Mouse (Mus musculus) embryonic facial prominence, embryonic 11.5 days (tissue): ENCODE measurements around the gene Slc16a10. TPM values are rescaled to one million over a fixed set of nuclear protein-coding genes. Genes with fewer than 3 reads are reported as not detected.

Experiments used
- ATAC-seq: fragments of 200-750 bp; cut with Nextera tagmentation; replicated peaks from 2 replicates; pipeline ENCODE4 v1.8.0; 2017; ENCODE audit warnings: low read depth; ENCODE audit not compliant: insufficient number of reproducible peaks, low FRiP score, low TSS enrichment
- DNase-seq: peaks from one replicate; pipeline ENCODE4 v3.0.0-alpha.2; 2015; ENCODE audit warnings: low spot score
- H3K27ac ChIP-seq: fragments of 300-500 bp; sonication (generic); replicated peaks from 2 replicates; pipeline ENCODE4 v1.5.1; 2014; ENCODE audit warnings: mild to moderate bottlenecking, low read depth, low read length, control low read depth
- H3K27me3 ChIP-seq: fragments of 300-500 bp; sonication (generic); 2 replicates; pipeline ENCODE4 v1.6.1; 2014; ENCODE audit warnings: mild to moderate bottlenecking, low read length, moderate library complexity, mixed read lengths; ENCODE audit not compliant: control insufficient read depth, insufficient read depth
- H3K36me3 ChIP-seq: fragments of 300-500 bp; sonication (generic); replicated peaks from 2 replicates; pipeline ENCODE4 v1.6.1; 2014; ENCODE audit warnings: low read depth, mild to moderate bottlenecking, low read length, moderate library complexity, mixed read lengths; ENCODE audit not compliant: control insufficient read depth, insufficient read depth
- H3K4me1 ChIP-seq: fragments of 300-500 bp; sonication (generic); 2 replicates; pipeline ENCODE4 v1.6.1; 2014; ENCODE audit warnings: low read length, mixed read lengths; ENCODE audit not compliant: control insufficient read depth, insufficient read depth
- H3K4me2 ChIP-seq: fragments of 300-500 bp; sonication (generic); 2 replicates; pipeline ENCODE4 v1.6.1; 2014; ENCODE audit warnings: low read depth, mild to moderate bottlenecking, control low read depth, low read length, moderate library complexity
- H3K4me3 ChIP-seq: fragments of 300-500 bp; sonication (generic); 2 replicates; pipeline ENCODE4 v1.5.1; 2014; ENCODE audit warnings: low read depth, low read length, control low read depth
- H3K9ac ChIP-seq: fragments of 300-500 bp; sonication (generic); replicated peaks from 2 replicates; pipeline ENCODE4 v1.6.1; 2014; ENCODE audit warnings: mild to moderate bottlenecking, control low read depth, low read length
- H3K9me3 ChIP-seq: fragments of 300-500 bp; sonication (generic); replicated peaks from 2 replicates; pipeline ENCODE4 v1.6.1; 2016; ENCODE audit warnings: mild to moderate bottlenecking, low read length, inconsistent platforms, mixed read lengths; ENCODE audit not compliant: control insufficient read depth
- WGBS: fragments of 180-500 bp; shearing (Covaris S2); extraction: QIAGEN DNeasy Blood & Tissue Kit; methylation state at CpG from one replicate; pipeline ENCODE4 v1.1.7; 2014; 5-methylcytosine and 5-hydroxymethylcytosine counted together
- polyA plus RNA-seq: library from polyadenylated mRNA; unstranded; fragments of >200 nt; fragmentation: Nextera tagmentation; extraction: Ambion mirVana; gene quantifications from 2 replicates; pipeline ENCODE4 v1.2.1, GENCODE M21; 2014

Slc16a10 gene
- polyA plus RNA-seq, 1 experiment from 2014 or later: 5.4 TPM

- no peak for ATAC-seq
- Histone ChIP-seq H3K36me3 (no peaks in the 10 kb centered on the region), H3K27ac (no peak overlapping the region), H3K4me1 (no peaks in the 10 kb centered on the region), H3K4me3 (no peak overlapping the region), H3K9ac (no peak overlapping the region), H3K9me3 (no peaks in the 10 kb centered on the region), H3K27me3 (no peaks in the 10 kb centered on the region), H3K4me2 (no peak overlapping the region)
- no peak for DNase-seq
- 11% methylated on average over 4 of the region's 4 CpGs for WGBS
Observed at GRCm38 (mm10) chr10:40041339-40041738, 100.7 kb downstream of the Slc16a10 start.

DNA sequence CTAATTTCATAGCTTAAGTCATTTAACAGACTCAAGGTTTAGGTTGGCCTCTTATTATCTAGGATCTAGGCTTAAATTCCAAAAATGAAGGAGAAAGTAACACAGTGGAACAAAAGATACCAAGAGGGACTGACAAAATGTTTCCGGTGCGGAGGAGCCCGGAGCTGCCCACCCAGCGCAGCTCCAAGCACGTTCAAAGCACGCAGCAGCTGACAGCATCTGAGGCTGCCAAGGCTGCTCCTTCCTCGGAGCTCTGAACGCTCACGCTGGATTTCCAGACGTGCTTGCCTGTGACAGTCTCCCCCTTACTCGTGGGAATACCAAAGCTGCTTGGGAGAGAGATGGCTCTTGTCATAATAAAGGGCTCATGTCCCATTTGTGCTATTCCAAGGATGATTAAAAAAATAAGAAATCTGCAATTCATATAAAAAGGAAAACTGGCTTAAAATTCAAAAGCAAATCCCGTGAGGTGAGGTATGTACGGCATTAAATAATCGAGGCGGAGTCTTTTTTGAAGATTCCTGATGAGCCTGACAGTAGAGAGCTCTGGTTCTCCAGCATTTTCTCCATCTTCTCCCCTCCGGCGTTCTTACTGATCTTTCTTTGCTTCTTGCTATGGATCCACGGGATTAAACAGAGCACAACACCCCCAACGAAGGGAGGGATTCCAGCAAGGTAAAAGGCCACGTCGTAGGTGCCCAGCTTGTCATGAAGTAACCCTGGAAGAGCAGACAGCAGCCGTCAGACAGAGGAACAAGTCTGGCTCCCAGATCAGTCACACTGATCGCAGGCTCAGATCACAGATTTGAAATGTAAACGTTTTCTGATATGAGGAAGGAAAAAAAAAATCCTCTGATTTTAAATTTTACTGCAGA is 105.1 kb downstream of the Slc16a10 start:
- DNase-seq (no peak), ATAC-seq (no peak)
- H3K4me3 ChIP-seq: no peak overlapping the region
- H3K27ac ChIP-seq: no peak overlapping the region
- H3K9me3 ChIP-seq: no peaks in the 10 kb centered on the region
- 72% methylated on average over 24 of the region's 24 CpGs for WGBS
- no peaks in the 10 kb centered on the region for H3K4me1 ChIP-seq
- no peaks in the 10 kb centered on the region for H3K27me3 ChIP-seq
- no peaks in the 10 kb centered on the region for H3K36me3 ChIP-seq
- H3K4me2 ChIP-seq: no peak overlapping the region
- H3K9ac ChIP-seq: no peak overlapping the region

- Histone ChIP-seq H3K27ac (no peak overlapping the region), H3K9me3 (no peaks in the 10 kb centered on the region), H3K4me2 (no peak overlapping the region), H3K4me3 (no peak overlapping the region), H3K9ac (no peak overlapping the region), H3K36me3 (no peaks in the 10 kb centered on the region), H3K27me3 (no peaks in the 10 kb centered on the region), H3K4me1 (no peaks in the 10 kb centered on the region)
- WGBS: 94% methylated on average over 6 of the region's 6 CpGs
- ATAC-seq (no peak), DNase-seq (no peak)
Observed at GRCm38 (mm10) chr10:40034956-40035355, 107.1 kb downstream of the Slc16a10 start.

GRCm38 (mm10) chr10:40032897-40033296 is 109.2 kb downstream of the Slc16a10 start:
- H3K36me3 ChIP-seq: no peaks in the 10 kb centered on the region
- H3K4me2 ChIP-seq: no peak overlapping the region
- H3K4me3 ChIP-seq: no peak overlapping the region
- no peak overlapping the region for H3K9ac ChIP-seq
- DNase-seq (no peak), ATAC-seq (no peak)
- no peaks in the 10 kb centered on the region for H3K27me3 ChIP-seq
- 66% methylated on average over 2 of the region's 2 CpGs for WGBS
- no peaks in the 10 kb centered on the region for H3K9me3 ChIP-seq
- no peak overlapping the region for H3K27ac ChIP-seq
- H3K4me1 ChIP-seq: no peaks in the 10 kb centered on the region

- H3K27ac ChIP-seq: no peak overlapping the region
- DNase-seq: no peak
- no peak for ATAC-seq
- WGBS: 91% methylated on average over 6 of the region's 6 CpGs
- H3K9me3 ChIP-seq: no peaks in the 10 kb centered on the region
- H3K4me3 ChIP-seq: no peak overlapping the region
- H3K9ac ChIP-seq: no peak overlapping the region
- H3K27me3 ChIP-seq: no peaks in the 10 kb centered on the region
- no peak overlapping the region for H3K4me2 ChIP-seq
- no peaks in the 10 kb centered on the region for H3K36me3 ChIP-seq
- no peaks in the 10 kb centered on the region for H3K4me1 ChIP-seq
Observed at GRCm38 (mm10) chr10:40030716-40031115, 111.3 kb downstream of the Slc16a10 start.

- H3K27me3 ChIP-seq: no peaks in the 10 kb centered on the region
- ATAC-seq (no peak), DNase-seq (no peak)
- no peak overlapping the region for H3K9ac ChIP-seq
- H3K4me3 ChIP-seq: no peak overlapping the region
- H3K36me3 ChIP-seq: no peaks in the 10 kb centered on the region
- H3K4me2 ChIP-seq: no peak overlapping the region
- WGBS: 77% methylated on average over 2 of the region's 2 CpGs
- no peak overlapping the region for H3K27ac ChIP-seq
- no peaks in the 10 kb centered on the region for H3K9me3 ChIP-seq
- no peaks in the 10 kb centered on the region; the same call in 1 of the 2 replicates for H3K4me1 ChIP-seq
Observed at GRCm38 (mm10) chr10:40029610-40030009, 112.4 kb downstream of the Slc16a10 start.

- DNase-seq: no peak
- no peak overlapping the region for H3K27ac ChIP-seq
- 88% methylated on average over 8 of the region's 8 CpGs for WGBS
- H3K4me1 ChIP-seq: no peaks in the 10 kb centered on the region; the same call in 1 of the 2 replicates
- no peaks in the 10 kb centered on the region for H3K9me3 ChIP-seq
- no peak for ATAC-seq
- H3K27me3 ChIP-seq: no peaks in the 10 kb centered on the region
- no peak overlapping the region for H3K9ac ChIP-seq
- no peak overlapping the region for H3K4me3 ChIP-seq
- H3K4me2 ChIP-seq: no peak overlapping the region
- no peaks in the 10 kb centered on the region for H3K36me3 ChIP-seq
Observed at GRCm38 (mm10) chr10:40028091-40028490, 114.0 kb downstream of the Slc16a10 start.

- H3K36me3 ChIP-seq: no peaks in the 10 kb centered on the region
- no peaks in the 10 kb centered on the region for H3K9me3 ChIP-seq
- H3K4me1 ChIP-seq: no peaks in the 10 kb centered on the region; the same call in 1 of the 2 replicates
- H3K4me3 ChIP-seq: no peak overlapping the region
- H3K27me3 ChIP-seq: no peaks in the 10 kb centered on the region
- H3K9ac ChIP-seq: no peak overlapping the region
- ATAC-seq (no peak), DNase-seq (no peak)
- WGBS: 91% methylated on average over 5 of the region's 5 CpGs
- no peak overlapping the region for H3K4me2 ChIP-seq
- no peak overlapping the region for H3K27ac ChIP-seq
Observed at GRCm38 (mm10) chr10:40026546-40026945, 115.5 kb downstream of the Slc16a10 start.
